Mouse (Mus musculus) layer of hippocampus, postnatal 25 days (tissue): ENCODE results near the gene Tmprss4. TPM values are rescaled to one million over a fixed set of nuclear protein-coding genes. Genes with fewer than 3 reads are reported as not detected.
A peak's percentile ranks its signal among the peaks of the same experiment; 100 is the strongest.

ENCODE experiments used
- DNase-seq, 2 experiments: peaks; one replicate each; pipeline ENCODE4 v3.0.0; 2022; ENCODE audit warnings: mixed read lengths in 2 of 2, low spot score in 1 of 2; ENCODE audit errors: extremely low spot score in 1 of 2
- total RNA-seq, 2 experiments: library from RNA; stranded (reverse); gene quantifications; 2 replicates each; pipeline ENCODE4 v1.2.3; 2021

Tmprss4 gene
- total RNA-seq = not detected

DNA sequence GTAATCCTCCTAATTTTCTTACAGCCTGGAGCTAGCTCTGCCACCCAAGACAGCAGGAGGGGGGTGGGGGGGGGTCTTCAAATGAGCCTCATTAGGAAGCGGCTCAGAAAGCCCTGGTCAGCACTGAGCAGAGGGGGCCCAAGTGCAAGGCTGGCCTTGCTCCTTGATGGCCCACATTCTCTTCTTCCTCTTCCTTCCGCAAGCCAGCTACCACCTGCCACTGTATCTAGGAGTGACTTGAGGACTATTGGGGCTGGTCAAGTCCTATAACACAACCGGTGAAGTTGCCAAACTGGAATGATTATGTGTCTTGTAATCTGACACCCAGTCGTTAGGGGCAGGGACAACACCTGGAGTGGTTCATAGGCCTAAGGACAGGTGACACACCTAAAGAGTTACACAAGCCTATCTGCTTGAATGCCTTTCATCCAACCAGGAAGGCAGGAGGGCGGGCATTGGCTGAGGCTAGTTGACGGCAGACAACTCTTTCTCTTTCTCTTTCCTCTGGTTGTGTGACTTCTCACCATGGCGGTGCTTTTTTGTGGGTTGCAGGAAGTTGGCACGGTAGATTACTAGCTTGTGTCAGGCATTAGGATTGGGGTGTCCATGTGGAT is at the start of gene Tmprss4:
Gene Tmprss4, minus strand, starts transcription at position 296 of the 614 bp plus-strand sequence.
- no peak for DNase-seq

DNA sequence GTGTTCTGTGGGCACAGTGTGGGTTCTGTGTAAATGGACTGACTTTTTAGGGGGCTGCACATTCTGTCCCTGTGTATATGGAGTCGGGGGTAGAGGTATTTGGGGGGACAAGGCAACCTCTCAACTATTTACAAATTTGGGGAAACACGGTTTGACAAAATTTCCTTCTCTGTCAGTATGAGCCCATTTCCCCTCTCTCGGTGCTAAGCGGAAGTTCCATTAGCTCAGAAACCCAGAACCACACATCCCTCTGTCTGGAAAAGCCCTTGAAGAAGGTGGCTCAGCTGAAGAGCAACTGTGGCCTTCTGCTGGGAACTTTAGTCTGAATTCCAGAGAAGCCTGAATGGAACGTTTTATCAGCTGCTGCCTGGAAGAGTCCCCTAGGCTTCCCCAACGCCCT is 48.5 kb upstream of the Tmprss4 start:
- no peak for DNase-seq

DNA sequence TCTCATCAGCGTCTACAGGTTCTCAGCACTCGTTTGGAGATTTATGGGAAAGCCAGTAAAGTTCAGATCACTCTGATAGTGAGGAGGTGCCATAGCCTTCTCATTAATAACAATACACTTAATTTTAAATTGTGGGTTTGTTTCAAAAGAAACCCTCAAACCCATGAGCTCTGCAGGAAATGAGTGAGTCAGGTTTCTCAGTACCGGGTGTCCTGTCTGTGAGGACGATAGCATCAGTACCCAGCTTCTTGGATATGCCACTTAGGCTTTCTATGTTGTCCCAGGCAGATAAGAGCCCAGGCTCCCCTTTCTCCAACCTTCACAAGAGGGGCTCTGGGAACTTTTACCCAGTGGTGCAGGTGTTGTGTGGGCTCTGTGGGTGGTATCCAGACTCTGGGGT is 48.1 kb upstream of the Tmprss4 start:
- DNase-seq = no peak

DNA sequence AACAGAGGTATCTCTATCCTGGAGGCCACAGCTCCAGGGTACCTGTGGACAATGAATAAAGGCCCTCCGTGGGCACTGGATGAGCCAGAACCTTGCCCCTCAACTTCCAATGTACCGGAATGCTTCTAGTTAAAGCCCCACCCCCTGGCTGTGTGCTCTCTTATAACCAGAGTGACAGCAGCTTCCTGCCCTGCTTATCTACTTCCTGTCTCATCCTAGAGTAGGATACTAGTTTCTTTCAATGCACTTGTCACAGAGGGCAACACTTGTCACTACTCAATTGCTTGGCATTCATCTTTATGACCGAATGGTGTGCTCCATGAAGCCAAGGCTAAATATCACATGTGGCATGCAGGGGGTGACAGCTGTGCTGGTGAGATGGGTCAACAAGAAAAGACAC is 47.4 kb upstream of the Tmprss4 start:
- DNase-seq = no peak

DNA sequence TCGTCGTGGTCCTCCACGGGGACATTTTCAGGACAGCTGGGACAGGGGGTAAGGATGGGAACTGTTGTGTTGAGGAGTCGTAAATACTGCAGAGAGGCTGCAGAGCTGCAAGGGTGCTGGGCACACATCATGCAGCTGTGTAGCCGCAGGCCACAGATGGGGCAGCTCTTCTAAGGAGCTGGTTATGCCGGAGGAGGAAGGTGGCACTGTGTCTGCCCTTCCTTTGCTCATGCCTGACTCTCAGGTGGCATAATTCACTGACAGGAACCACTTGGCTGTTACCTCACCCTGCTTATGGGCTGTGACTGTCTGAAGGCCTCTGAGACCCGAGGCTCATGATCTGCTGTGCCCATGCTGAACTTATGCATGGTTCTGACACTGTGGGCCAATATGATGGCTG is 46.4 kb upstream of the Tmprss4 start:
- DNase-seq = no peak

DNA sequence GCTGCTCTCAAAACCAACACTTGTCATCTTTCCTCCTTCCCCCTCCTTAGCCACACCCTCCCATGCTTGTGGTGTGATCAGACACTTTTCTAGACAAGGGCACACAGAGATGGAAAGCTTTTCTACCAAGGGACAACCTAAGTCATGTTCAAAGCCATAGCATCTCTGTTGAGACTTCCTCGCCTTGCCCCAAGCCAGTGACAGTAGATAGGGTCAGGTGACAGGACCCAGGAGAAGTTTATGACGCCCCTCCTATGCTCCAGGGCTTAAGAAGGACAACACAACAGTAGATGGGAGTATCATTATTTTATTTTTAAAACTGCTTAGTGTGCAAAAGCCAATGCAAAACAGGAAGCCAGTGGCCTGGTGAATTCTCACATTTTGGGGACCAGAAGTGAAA is 43.6 kb upstream of the Tmprss4 start:
- DNase-seq = no peak

DNA sequence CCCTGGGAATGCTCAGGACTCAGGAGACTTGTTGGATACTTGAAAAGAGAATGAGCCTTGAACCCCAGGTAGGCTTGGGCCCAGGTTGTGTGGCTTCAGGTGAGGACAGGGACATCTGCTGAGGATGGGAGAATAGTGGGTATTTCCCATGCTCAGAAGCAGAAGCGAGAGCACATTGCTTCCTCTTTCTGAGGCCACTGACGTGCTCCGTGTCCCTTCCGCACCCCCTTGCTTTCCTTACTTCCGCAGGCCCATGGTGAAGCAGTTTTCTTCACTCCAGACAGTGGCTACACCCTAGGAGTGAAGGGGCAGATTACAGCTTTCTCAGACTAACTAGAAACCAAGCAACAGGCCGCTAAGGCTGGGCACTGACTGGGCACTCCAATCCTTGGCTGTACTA is 42.2 kb upstream of the Tmprss4 start:
- DNase-seq = no peak

DNA sequence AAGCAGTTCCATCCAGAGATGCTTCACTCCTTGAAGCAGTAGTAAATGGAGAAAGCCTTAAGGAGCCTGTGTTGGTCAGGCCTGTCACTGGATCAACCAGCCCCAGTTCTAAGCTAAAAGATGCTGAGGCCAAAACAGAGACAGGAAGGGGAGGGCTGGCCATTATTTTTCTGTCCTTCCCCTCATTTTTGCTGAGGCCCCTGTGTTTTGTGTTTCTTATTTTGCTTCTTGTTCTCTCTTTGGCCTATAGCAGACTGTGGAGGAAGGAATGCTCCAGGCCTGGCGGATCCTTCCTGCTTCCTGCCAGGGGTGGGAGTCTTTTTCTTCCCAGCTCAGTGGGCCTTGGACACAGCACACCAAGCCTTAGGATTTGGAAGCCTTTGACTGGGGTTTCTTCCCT is 41.5 kb upstream of the Tmprss4 start:
- no peak for DNase-seq

DNA sequence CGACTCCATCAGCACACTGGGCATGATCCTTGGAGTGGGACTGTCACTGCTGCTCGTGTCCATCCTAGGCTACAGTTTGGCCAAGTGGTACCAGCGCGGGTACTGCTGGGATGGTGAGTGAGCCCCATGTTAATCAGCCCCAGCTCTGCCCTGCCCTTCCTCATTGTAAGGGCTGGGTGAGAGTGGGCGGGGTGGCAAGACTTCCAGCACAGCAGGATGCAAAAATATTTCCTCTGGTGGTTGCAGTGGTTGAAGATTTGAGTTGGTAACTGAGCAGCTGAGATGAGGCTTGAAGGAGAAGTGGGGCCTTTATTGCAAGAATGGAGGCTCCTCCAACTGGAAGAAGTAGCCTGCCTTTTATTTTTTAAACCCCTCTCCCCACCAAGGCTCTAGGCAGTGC is 37.5 kb upstream of the Tmprss4 start:
- DNase-seq = no peak

DNA sequence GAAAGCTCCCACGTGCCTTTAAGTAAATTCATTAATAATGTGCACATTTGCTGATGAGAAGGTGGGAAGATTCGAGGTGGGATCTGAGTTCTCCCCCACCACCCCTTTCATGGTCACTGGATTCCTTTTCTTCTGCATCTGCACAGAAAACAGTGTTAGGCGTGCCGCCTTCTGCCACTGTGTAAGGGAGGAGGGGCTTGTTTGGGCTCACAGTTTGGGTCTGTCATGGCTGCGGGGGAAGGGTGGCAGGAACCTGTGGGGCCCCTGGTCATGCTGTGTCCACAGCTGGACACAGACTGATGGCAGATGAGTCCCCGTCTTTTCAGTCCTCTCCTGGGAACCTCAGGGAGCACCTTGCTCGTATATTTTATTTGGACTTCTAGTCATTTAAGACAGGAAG is 32.9 kb upstream of the Tmprss4 start:
- no peak for DNase-seq

DNA sequence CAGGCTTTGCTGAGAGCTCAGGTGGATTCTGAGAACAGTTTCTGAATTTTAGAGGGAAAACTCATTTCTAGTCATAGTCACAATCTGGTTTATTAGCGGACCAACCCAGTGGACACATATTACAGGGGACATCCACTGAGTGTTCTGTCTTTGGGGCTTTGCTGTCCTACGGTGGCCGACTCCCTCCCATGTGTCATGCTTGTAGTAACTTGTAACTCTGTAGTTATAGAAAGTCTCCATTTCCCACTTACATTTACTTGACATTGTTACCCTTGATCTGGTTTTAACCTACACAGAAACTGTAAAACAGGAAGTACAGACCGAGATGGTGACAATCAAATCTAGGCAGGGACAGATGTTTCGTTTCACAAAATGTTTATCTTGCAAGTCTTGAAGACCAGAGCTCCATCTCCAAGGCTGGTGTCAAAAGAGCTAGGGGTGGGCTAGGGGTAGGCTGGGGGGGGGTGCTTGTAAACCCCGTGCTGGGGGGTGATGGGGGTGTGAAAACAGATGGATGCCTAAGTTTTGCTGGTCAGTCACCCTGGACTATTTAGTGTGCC is 31.9 kb upstream of the Tmprss4 start:
- DNase-seq = no peak

DNA sequence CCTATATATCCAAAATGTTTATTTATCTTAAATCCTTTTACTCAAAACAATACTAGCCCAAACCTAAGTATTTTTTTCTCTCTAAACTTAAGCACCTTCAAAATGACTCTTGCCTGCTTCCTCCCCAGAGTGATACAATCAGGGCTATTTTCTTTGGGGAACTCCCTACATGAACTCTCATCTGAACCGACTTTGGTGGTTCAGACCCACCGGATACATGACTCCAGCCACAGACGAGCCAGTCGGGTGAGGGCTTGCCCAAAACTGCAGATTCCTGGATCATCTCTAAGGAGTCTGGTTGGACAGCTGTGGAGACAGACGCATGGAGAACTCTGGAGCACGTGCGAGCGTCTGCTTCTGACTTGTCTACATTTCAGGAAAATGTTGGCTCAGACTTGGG is 25.5 kb upstream of the Tmprss4 start:
- no peak for DNase-seq

DNA sequence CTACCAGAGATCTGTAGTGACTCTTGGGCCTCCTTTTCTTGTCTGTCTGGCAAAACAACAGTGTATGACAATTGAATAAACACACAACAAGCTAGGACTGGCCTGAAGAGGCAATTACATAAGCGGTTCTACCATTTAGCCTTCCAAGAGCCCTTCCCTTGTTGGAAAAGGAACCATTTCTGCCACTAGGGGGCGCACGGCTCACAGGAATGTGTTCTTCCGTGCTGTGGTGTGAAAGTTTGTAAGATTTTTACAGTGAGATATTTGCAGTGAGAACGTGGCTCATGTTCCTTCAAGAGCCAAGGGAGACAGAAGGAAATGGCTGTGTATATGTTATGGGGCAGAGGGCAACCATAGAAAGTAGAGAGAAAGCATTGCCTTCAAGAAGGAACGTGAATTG is 17.7 kb upstream of the Tmprss4 start:
- DNase-seq = peak; percentile 96 to 100

DNA sequence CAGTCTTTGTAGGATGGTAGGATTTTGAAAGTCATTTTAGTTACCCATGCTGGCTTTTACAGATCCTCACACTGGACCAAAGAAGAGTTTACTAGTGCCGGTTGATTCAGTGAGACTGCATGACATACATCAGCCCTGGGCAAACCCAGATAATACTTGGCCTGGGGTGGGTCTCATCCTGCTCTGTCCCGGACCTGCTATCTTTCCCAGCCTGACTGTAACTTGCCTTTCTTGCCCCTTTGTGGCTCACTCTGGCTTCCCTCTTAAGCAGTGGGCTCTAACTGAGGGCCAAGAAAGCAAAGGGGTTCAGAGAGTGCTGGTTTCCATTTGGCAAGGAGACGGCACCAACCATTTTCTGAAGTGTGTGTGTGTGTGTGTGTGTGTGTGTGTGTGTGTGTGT is 15.8 kb upstream of the Tmprss4 start:
- DNase-seq = no peak

DNA sequence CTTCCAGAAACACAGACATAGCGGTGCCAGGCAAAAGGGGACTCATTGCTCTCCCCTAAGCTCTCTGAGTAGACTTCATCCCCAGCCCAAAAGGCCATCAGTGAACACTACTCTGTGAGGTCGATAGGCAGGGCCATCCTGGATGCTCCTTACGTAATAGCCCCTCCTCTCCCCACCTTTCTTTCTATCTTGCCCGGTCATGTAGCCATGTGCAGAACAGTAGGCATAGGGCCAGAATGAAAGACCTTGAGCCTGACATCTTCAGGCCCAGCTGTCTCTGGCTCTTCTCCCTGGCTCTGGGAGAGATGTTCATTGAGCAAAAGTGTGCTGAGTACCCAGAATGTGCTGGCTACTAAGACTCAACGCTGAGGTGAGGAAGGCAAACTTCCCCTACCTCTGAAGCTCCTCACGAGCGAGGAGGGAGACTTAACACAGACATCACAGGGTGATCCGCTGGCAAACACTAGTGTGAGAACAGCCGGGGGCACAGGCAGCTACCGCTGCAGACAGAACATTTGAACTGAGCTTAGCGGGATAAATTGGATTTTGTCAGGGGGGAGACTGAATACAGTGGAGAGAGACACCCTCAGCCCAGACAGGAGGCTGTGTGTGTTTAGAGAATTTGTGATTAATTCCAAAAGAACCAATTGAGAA is 11.8 kb upstream of the Tmprss4 start:
- DNase-seq = no peak

DNA sequence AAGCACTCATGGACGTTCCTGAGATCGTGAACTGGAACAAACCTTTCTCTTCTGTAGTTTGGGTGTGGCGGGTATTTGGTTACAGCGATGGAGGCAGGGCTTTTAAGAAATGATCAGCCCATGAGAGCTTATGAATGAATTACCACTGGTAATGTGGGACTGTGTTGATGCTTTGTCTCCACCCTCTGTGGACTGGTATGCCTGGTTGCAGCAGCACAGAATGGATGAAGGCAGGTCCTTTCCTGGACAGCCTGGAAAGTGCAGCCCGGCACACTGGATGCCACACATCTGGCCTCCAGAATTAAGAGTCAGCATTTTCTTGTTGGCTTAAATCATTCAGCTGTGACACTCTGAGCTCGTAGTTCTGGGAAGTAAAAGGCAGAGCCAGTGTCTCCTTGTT is 8.1 kb upstream of the Tmprss4 start:
- DNase-seq = no peak

DNA sequence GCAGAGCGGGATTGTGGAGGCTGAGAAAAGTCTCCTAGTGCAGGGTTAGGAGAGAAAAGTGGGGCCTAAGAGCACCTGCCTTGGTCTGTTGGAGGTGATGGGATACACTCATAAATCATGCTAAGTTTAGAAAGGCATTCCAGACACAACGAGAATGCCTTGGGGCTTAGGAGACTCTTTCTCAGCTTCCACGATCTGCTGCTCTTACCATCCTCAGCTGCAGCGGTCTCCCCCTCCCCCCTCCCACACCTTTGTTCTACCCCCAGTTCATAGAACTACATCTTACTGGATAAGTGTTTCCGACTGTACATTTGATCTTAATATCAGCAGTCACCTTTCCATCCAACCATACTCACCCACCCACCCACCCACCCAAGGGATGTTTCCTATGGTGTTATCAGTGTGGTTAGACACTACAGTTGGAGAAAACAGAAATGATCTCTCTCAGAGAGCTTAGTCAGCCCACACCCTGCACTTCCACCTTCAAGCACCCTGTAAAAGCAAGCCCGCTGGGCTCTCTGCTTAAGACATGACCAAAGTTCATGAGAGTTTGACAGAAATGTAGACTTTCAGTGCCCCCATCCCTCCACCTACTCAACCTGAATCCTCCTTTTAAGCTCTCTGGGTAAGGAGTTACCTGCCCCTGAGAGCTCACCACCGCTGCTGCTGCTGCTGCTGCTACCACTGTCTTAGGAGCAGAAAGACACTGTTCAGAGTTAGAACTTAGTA is 3.3 kb upstream of the Tmprss4 start:
- no peak for DNase-seq

DNA sequence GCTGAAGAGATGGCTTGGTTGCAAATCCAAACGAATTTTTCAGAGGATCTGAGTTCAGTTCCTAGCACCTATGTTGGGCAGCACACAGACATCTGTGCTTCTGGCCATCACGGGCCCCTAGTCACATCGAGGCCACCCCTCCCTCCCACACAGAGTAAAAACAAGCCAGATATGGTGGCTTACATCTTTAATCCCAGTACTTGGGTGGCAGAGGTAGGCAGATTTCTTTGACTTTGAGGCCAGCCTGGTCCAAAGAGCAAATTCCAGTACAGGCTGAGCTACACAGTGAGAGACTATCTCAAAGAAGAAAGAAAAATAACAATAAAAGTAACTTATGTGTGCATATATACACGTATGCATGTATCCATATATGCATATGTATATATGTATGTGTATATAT is 2.2 kb upstream of the Tmprss4 start:
- DNase-seq = no peak

DNA sequence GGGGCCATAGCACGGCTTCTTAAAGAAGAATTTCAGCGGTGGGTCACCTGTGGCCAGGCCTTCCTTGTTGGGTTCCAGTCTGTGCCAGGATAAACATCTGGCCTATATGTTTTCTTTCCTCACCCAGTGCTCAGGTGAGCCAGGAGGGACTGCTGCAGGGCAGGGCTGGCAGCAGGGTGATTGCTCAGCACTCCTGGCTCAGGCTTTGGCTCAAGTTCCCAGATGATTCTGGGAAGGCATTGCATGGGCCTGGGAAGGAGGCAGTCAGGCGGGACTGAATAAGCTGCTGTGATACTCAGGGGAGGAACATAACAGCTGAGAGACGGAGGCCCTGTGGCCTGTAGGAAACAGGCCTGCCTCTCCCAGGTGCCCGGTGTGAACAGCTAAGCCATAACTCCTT is 1.3 kb upstream of the Tmprss4 start:
- no peak for DNase-seq

DNA sequence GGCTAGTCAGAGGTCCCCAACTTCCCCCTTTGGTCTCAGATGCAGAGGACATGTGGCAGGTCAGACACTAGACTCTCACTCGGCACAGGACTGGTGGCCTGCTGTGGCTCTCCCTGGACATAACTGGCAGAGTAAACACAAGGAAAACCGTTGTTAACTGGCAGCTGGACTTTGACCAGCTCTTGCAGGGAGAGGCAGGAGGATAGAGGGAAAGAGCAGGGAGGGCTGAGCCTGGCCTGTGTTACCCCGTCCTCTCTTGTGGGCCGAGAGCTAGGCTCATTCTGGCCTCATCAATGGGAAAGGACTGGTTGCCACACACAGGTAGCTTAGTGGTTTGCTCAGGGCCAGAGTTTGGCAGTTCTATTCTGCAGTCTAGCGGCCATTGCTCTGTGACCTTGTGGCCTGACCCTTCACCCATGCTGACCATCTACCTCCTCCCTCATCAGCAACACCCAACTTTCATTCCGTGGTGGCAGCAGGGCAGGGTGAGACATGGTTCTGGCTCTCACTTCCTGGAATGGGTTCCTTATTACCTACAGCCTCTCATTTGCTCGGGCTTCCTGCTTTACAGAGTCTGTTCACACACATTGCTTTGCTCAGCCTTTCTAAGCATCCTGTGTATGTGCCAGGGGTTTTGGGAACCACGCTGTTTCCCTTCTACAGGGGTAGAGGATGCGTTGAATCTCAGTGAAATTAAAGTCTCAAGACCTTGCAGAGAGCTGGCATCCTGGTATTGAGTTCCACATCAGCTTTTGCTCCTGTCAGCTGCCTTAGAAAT is 1.7 kb downstream of the Tmprss4 start:
- no peak for DNase-seq
